Mouse (Mus musculus) liver, embryonic 14.5 days (tissue): ENCODE data around the gene Ints6. TPM values are rescaled to one million over a fixed set of nuclear protein-coding genes. Genes with fewer than 3 reads are reported as not detected.

Experiments used
- ATAC-seq: fragments of 200-750 bp; cut with Nextera tagmentation; 2 replicates; pipeline ENCODE4 v1.8.0; 2017; ENCODE audit warnings: moderate number of reproducible peaks, mild to moderate bottlenecking, moderate library complexity; ENCODE audit not compliant: insufficient read depth
- DNase-seq, 3 experiments: peaks; one replicate each; pipeline ENCODE4 v3.0.0-alpha.2; 2012 to 2013; ENCODE audit warnings: low read depth in 3 of 3, low spot score in 3 of 3
- H3K27ac ChIP-seq: fragments of 300-500 bp; sonication (generic); 2 replicates; pipeline ENCODE4 v1.5.1; 2014; ENCODE audit warnings: moderate library complexity, mild to moderate bottlenecking, control low read depth, inconsistent platforms
- H3K27me3 ChIP-seq: fragments of 300-500 bp; sonication (generic); 2 replicates; pipeline ENCODE4 v1.6.1; 2014; ENCODE audit warnings: mild to moderate bottlenecking, low read length, moderate library complexity; ENCODE audit not compliant: control insufficient read depth, insufficient read depth
- H3K36me3 ChIP-seq: fragments of 300-500 bp; sonication (generic); replicated peaks from 2 replicates; pipeline ENCODE4 v1.6.1; 2014; ENCODE audit warnings: low read depth; ENCODE audit not compliant: control insufficient read depth, insufficient read depth
- H3K4me1 ChIP-seq, 2 experiments: fragments of 200-500 bp in 1 of 2; fragments of 300-500 bp in 1 of 2; sonication (generic) in 1 of 2; replicated peaks; 2 replicates each; pipeline ENCODE4 v1.6.1; 2012 to 2014; ENCODE audit warnings: antibody characterized with exemption in 1 of 2, inconsistent platforms in 1 of 2, low read length in 1 of 2; ENCODE audit not compliant: control insufficient read depth in 2 of 2, insufficient read depth in 2 of 2
- H3K4me2 ChIP-seq: fragments of 300-500 bp; sonication (generic); 2 replicates; pipeline ENCODE4 v1.6.1; 2014; ENCODE audit warnings: low read depth, mild to moderate bottlenecking, control low read depth, moderate library complexity
- H3K4me3 ChIP-seq, 2 experiments: fragments of 200-500 bp in 1 of 2; fragments of 300-500 bp in 1 of 2; sonication (generic) in 1 of 2; 2 replicates each; pipeline ENCODE4 v1.5.1; 2012 to 2014; ENCODE audit warnings: low read depth in 2 of 2, low read length in 2 of 2, mild to moderate bottlenecking in 2 of 2, control low read depth in 1 of 2, inconsistent platforms in 1 of 2, moderate library complexity in 1 of 2; ENCODE audit not compliant: insufficient read depth in 1 of 2
- H3K9ac ChIP-seq: fragments of 300-500 bp; sonication (generic); replicated peaks from 2 replicates; pipeline ENCODE4 v1.6.1; 2014; ENCODE audit warnings: mild to moderate bottlenecking, control low read depth, moderate library complexity
- H3K9me3 ChIP-seq: fragments of 300-500 bp; sonication (generic); 2 replicates; pipeline ENCODE4 v1.6.1; 2016; ENCODE audit warnings: low read length, mixed read lengths; ENCODE audit not compliant: control insufficient read depth
- CTCF ChIP-seq: IDR thresholded peaks from 2 replicates; pipeline ENCODE4 v1.5.1; 2016; ENCODE audit warnings: antibody characterized with exemption, low read depth, control low read depth
- EP300 ChIP-seq: IDR thresholded peaks from 2 replicates; pipeline ENCODE4 v1.6.1; 2016; ENCODE audit warnings: antibody characterized with exemption, low read depth
- WGBS: fragments of 180-500 bp; shearing (Covaris S2); extraction: QIAGEN DNeasy Blood & Tissue Kit; methylation state at CpG from one replicate; pipeline ENCODE4 v1.1.7; 2014; ENCODE audit not compliant: insufficient replicate concordance; 5-methylcytosine and 5-hydroxymethylcytosine counted together
- polyA plus RNA-seq, 2 experiments: library from polyadenylated mRNA; depleted of rRNA in 1 of 2; stranded (reverse) in 1 of 2; unstranded in 1 of 2; fragments of >200 nt; fragmentation: Nextera tagmentation in 1 of 2; extraction: Ambion mirVana in 1 of 2; gene quantifications; 2 replicates each; pipeline versions ENCODE4 v1.2.1 to v1.2.3; 2012 to 2014

Gene Ints6
- polyA plus RNA-seq, 2 experiments, result 8.1 to 15.3 TPM

DNA sequence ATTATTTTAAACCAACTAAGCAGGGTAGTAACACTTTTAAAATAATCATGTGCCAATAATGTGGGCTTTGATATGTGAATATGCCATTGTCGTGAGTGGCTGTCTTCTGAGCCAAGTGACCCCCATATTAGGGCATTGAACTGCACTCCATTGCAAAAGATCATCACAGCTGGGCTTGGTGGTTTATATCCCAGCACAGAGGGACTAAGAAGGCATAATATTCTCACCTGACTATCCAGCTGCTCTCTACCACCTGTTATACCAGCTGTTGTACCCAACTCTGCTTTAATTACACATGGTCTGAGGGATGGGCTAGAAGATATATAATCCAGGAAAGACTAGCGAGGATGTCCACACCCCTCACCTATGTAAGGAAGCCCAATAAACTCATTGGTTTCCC is 4.4 kb upstream of the Ints6 start:
- Histone ChIP-seq H3K27ac (no peak overlapping the region), H3K4me3 (no peak overlapping the region), H3K27me3 (no peaks in the 10 kb centered on the region), H3K4me2 (no peak overlapping the region), H3K36me3 (no peaks in the 10 kb centered on the region), H3K9ac (no peak overlapping the region), H3K4me1 (peaks cover 10% of the 10 kb centered on the region in 2 experiments), H3K9me3 (no peaks in the 10 kb centered on the region)
- no peak for TF ChIP-seq EP300
- TF ChIP-seq CTCF, result no peak
- ATAC-seq (no peak), DNase-seq (no peak)
- WGBS, result 76% methylated on average over 2 of the region's 2 CpGs

DNA sequence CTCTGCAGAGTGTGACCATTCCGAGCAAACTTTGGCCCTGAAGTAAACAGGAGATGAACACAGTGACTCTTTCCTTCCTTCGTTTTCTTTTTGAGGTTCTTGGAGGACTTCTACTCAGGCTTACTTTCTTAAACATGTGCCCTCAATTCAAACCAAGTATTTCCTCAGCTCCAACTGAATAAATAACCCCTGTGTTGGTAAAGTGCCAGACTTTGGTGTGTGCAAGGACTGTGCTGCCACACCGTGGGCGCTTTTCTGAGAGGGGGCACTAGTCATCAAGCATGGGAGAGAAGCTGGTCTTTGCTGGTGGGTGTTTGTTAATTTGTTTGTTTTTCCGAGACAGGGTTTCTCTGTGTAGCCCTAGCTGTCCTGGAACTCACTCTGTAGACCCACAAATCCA is 3.4 kb upstream of the Ints6 start:
- TF ChIP-seq CTCF (no peak), EP300 (no peak)
- H3K4me2 ChIP-seq, result no peak overlapping the region
- no peak overlapping the region for H3K4me3 ChIP-seq
- no peak for ATAC-seq
- H3K27ac ChIP-seq, result no peak overlapping the region
- DNase-seq, result no peak
- peaks cover 10 to 12% of the 10 kb centered on the region in 2 experiments for H3K4me1 ChIP-seq
- H3K9ac ChIP-seq, result no peak overlapping the region
- 76% methylated on average over 5 of the region's 5 CpGs for WGBS
- H3K36me3 ChIP-seq, result no peaks in the 10 kb centered on the region
- no peaks in the 10 kb centered on the region for H3K9me3 ChIP-seq
- no peaks in the 10 kb centered on the region for H3K27me3 ChIP-seq

- peak in 1 of 3 experiments; percentile 15 for DNase-seq
Measured at GRCm38 (mm10) chr14:62761943-62762342, 974 bp upstream of the Ints6 start.

GRCm38 (mm10) chr14:62760321-62761035 is 491 bp downstream of the Ints6 start:
- peak overlapping the region; percentile 70 for H3K4me2 ChIP-seq
- no peaks in the 10 kb centered on the region for H3K27me3 ChIP-seq
- ATAC-seq (peak; percentile 27), DNase-seq (peak in 2 of 3 experiments; percentile 39 to 44)
- H3K4me3 ChIP-seq, result peak overlapping the region; percentile 85 to 93
- TF ChIP-seq EP300, result no peak
- TF ChIP-seq CTCF, result no peak
- H3K27ac ChIP-seq, result peak overlapping the region; percentile 87
- H3K36me3 ChIP-seq, result peaks cover 13% of the 10 kb centered on the region
- under 1% methylated on average over 61 of the region's 68 CpGs for WGBS
- peaks cover 18% of the 10 kb centered on the region in 2 experiments for H3K4me1 ChIP-seq
- no peaks in the 10 kb centered on the region for H3K9me3 ChIP-seq
- H3K9ac ChIP-seq, result peak overlapping the region; percentile 88

More at GRCm38 (mm10) chr14:62761943-62762342, 974 bp upstream of the Ints6 start:
- WGBS, result 4% methylated on average over 11 of the region's 11 CpGs
- Histone ChIP-seq H3K36me3 (peaks cover 13% of the 10 kb centered on the region), H3K9ac (peak overlapping the region; percentile 93), H3K27ac (peak overlapping the region; percentile 85), H3K4me1 (peaks cover 13 to 15% of the 10 kb centered on the region in 2 experiments), H3K4me2 (peak overlapping the region; percentile 90), H3K9me3 (no peaks in the 10 kb centered on the region), H3K4me3 (peak overlapping the region; percentile 91 to 93), H3K27me3 (no peaks in the 10 kb centered on the region)
- TF ChIP-seq EP300 (0 out of 2 replicates have a peak, but pooled peaks have one; percentile 6), CTCF (no peak)
- ATAC-seq, result no peak

- H3K36me3 ChIP-seq, result peaks cover 16% of the 10 kb centered on the region
- H3K4me2 ChIP-seq, result peak overlapping the region; percentile 70
- peak overlapping the region; percentile 85 to 93 for H3K4me3 ChIP-seq
- no peaks in the 10 kb centered on the region for H3K9me3 ChIP-seq
- ATAC-seq, result peak; percentile 32
- TF ChIP-seq CTCF (peak; percentile 8; the same call in 1 of the 2 replicates), EP300 (no peak)
- H3K27me3 ChIP-seq, result no peaks in the 10 kb centered on the region
- H3K27ac ChIP-seq, result peak overlapping the region; percentile 87
- peak; percentile 43 to 56 (median 50) for DNase-seq
- H3K4me1 ChIP-seq, result peaks cover 23% of the 10 kb centered on the region in 2 experiments
- WGBS, result 2% methylated on average over 31 of the region's 38 CpGs
- peak overlapping the region; percentile 88 for H3K9ac ChIP-seq
Measured at GRCm38 (mm10) chr14:62759771-62760320, 1.1 kb downstream of the Ints6 start.
